Mouse (Mus musculus): Measurements from ENCODE around the gene Smc1b.

DNA sequence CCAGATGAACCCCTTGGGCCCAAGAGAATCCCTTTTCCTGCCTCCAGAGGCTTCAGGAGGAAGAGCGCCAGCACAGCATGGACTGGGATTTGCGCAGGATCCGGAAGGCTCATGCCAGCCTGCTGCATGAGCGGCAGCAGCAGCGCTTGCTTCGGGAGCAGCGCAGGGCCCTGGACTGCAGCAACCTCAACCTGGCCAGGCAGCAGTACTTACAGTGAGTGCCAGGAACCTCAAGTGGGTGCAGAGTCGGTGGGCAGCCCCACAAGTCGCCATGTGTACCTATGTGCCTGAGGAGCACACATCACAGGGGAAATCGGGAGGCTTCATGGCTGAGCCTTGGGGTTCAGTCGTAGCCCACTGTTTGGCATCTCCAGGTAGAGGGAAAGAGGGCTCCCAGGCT, 11.4 kb upstream of the Smc1b start:
- TF ChIP-seq CTCF (conservative IDR thresholded peaks at IDR 0.05; ENCODE audit: insufficient read depth, insufficient read length, low read depth, low read length) (no peak), POLR2A (IDR thresholded peaks at IDR 0.05; ENCODE audit: low read depth, low read length) (no peak)
